Mouse (Mus musculus): ENCODE measurements around the gene Ehbp1l1. TPM values are rescaled to one million over a fixed set of nuclear protein-coding genes. Genes with fewer than 3 reads are reported as not detected.
A peak's percentile ranks its signal among the peaks of the same experiment; 100 is the strongest.

Ehbp1l1 gene
- polyA plus RNA-seq, 1 experiment: 105 TPM

GRCm38 (mm10) chr19:5704801-5705571, 21.1 kb downstream of the Ehbp1l1 start:
- TF ChIP-seq CTCF (IDR thresholded peaks at IDR 0.05; ENCODE audit: control insufficient read depth, insufficient read depth, insufficient replicate concordance, low read depth, low read length) (no peak), POLR2A (IDR thresholded peaks at IDR 0.05; ENCODE audit: control insufficient read depth, low read depth, low read length) (no peak)
- Histone ChIP-seq H3K4me1 (ENCODE audit: control insufficient read depth, insufficient read depth, low read length) (0 out of 2 replicates have a peak, but pooled peaks cover 3% of the 10 kb centered on the region), H3K36me3 (ENCODE audit: control insufficient read depth, insufficient read depth, low read length) (peaks cover 1% of the 10 kb centered on the region), H3K27me3 (ENCODE audit: control insufficient read depth, insufficient read depth, low read length) (no peaks in the 10 kb centered on the region), H3K27ac (ENCODE audit: control insufficient read depth, insufficient read depth, low read depth, low read length) (peak overlapping the region; percentile 34; the same call in 1 of the 2 replicates), H3K4me3 (ENCODE audit: control insufficient read depth, low read depth, low read length) (no peak overlapping the region)

GRCm38 (mm10) chr19:5704163-5704800, 21.8 kb downstream of the Ehbp1l1 start, which contains the start of gene Kcnk7:
Gene Kcnk7 (plus strand): TSS chr19:5704367.
- peaks cover 1% of the 10 kb centered on the region for H3K36me3 ChIP-seq (ENCODE audit: control insufficient read depth, insufficient read depth, low read length)
- H3K4me1 ChIP-seq (ENCODE audit: control insufficient read depth, insufficient read depth, low read length): 0 out of 2 replicates have a peak, but pooled peaks cover 3% of the 10 kb centered on the region
- peak within 1 kb of the TSS; percentile 34; the same call in 1 of the 2 replicates for H3K27ac ChIP-seq (ENCODE audit: control insufficient read depth, insufficient read depth, low read depth, low read length)
- no peaks in the 10 kb centered on the region for H3K27me3 ChIP-seq (ENCODE audit: control insufficient read depth, insufficient read depth, low read length)
- no peak within 1 kb of the TSS for H3K4me3 ChIP-seq (ENCODE audit: control insufficient read depth, low read depth, low read length)
- no peak for TF ChIP-seq POLR2A (IDR thresholded peaks at IDR 0.05; ENCODE audit: control insufficient read depth, low read depth, low read length)
- TF ChIP-seq CTCF (IDR thresholded peaks at IDR 0.05; ENCODE audit: control insufficient read depth, insufficient read depth, insufficient replicate concordance, low read depth, low read length): no peak

GRCm38 (mm10) chr19:5695849-5696462, 30.2 kb downstream of the Ehbp1l1 start:
- peaks cover 21% of the 10 kb centered on the region for H3K4me1 ChIP-seq (ENCODE audit: control insufficient read depth, insufficient read depth, low read length)
- peak overlapping the region; percentile 16; the same call in 1 of the 2 replicates for H3K27ac ChIP-seq (ENCODE audit: control insufficient read depth, insufficient read depth, low read depth, low read length)
- no peaks in the 10 kb centered on the region for H3K27me3 ChIP-seq (ENCODE audit: control insufficient read depth, insufficient read depth, low read length)
- peaks cover 8% of the 10 kb centered on the region for H3K36me3 ChIP-seq (ENCODE audit: control insufficient read depth, insufficient read depth, low read length)
- TF ChIP-seq CTCF (IDR thresholded peaks at IDR 0.05; ENCODE audit: control insufficient read depth, insufficient read depth, insufficient replicate concordance, low read depth, low read length) (no peak), POLR2A (IDR thresholded peaks at IDR 0.05; ENCODE audit: control insufficient read depth, low read depth, low read length) (no peak)
- H3K4me3 ChIP-seq (ENCODE audit: control insufficient read depth, low read depth, low read length): peak overlapping the region; percentile 6

- no peak overlapping the region for H3K4me3 ChIP-seq (ENCODE audit: control insufficient read depth, low read depth, low read length)
- no peaks in the 10 kb centered on the region for H3K27me3 ChIP-seq (ENCODE audit: control insufficient read depth, insufficient read depth, low read length)
- no peak overlapping the region for H3K27ac ChIP-seq (ENCODE audit: control insufficient read depth, insufficient read depth, low read depth, low read length)
- peaks cover 7% of the 10 kb centered on the region for H3K36me3 ChIP-seq (ENCODE audit: control insufficient read depth, insufficient read depth, low read length)
- no peak for TF ChIP-seq POLR2A (IDR thresholded peaks at IDR 0.05; ENCODE audit: control insufficient read depth, low read depth, low read length)
- TF ChIP-seq CTCF (IDR thresholded peaks at IDR 0.05; ENCODE audit: control insufficient read depth, insufficient read depth, insufficient replicate concordance, low read depth, low read length): no peak
- H3K4me1 ChIP-seq (ENCODE audit: control insufficient read depth, insufficient read depth, low read length): peaks cover 36% of the 10 kb centered on the region
Observed at GRCm38 (mm10) chr19:5693801-5694200, 32.3 kb downstream of the Ehbp1l1 start.

GRCm38 (mm10) chr19:5692913-5693396, 33.2 kb downstream of the Ehbp1l1 start:
- Histone ChIP-seq H3K27ac (ENCODE audit: control insufficient read depth, insufficient read depth, low read depth, low read length) (no peak overlapping the region), H3K27me3 (ENCODE audit: control insufficient read depth, insufficient read depth, low read length) (no peaks in the 10 kb centered on the region), H3K36me3 (ENCODE audit: control insufficient read depth, insufficient read depth, low read length) (peaks cover 6% of the 10 kb centered on the region), H3K4me1 (ENCODE audit: control insufficient read depth, insufficient read depth, low read length) (peaks cover 36% of the 10 kb centered on the region), H3K4me3 (ENCODE audit: control insufficient read depth, low read depth, low read length) (no peak overlapping the region)
- TF ChIP-seq CTCF (IDR thresholded peaks at IDR 0.05; ENCODE audit: control insufficient read depth, insufficient read depth, insufficient replicate concordance, low read depth, low read length) (no peak), POLR2A (IDR thresholded peaks at IDR 0.05; ENCODE audit: control insufficient read depth, low read depth, low read length) (no peak)

GRCm38 (mm10) chr19:5692086-5692912, 33.8 kb downstream of the Ehbp1l1 start:
- TF ChIP-seq POLR2A (IDR thresholded peaks at IDR 0.05; ENCODE audit: control insufficient read depth, low read depth, low read length) (no peak), CTCF (IDR thresholded peaks at IDR 0.05; ENCODE audit: control insufficient read depth, insufficient read depth, insufficient replicate concordance, low read depth, low read length) (no peak)
- Histone ChIP-seq H3K27ac (ENCODE audit: control insufficient read depth, insufficient read depth, low read depth, low read length) (no peak overlapping the region), H3K27me3 (ENCODE audit: control insufficient read depth, insufficient read depth, low read length) (no peaks in the 10 kb centered on the region), H3K4me3 (ENCODE audit: control insufficient read depth, low read depth, low read length) (no peak overlapping the region), H3K4me1 (ENCODE audit: control insufficient read depth, insufficient read depth, low read length) (peaks cover 38% of the 10 kb centered on the region), H3K36me3 (ENCODE audit: control insufficient read depth, insufficient read depth, low read length) (peaks cover under 1% of the 10 kb centered on the region; the same call in 1 of the 2 replicates)
